Mouse (Mus musculus) C2C12 (cell line): ENCODE measurements around the gene Rybp. TPM values are rescaled to one million over a fixed set of nuclear protein-coding genes. Genes with fewer than 3 reads are reported as not detected.

Experiments used
- H3K27me3 ChIP-seq: one replicate; pipeline ENCODE4 v1.6.1; 2011; ENCODE audit not compliant: control insufficient read depth, insufficient read depth, insufficient read length
- H3K36me3 ChIP-seq: one replicate; pipeline ENCODE4 v1.6.1; 2011; ENCODE audit not compliant: control insufficient read depth, insufficient read depth
- H3K4me3 ChIP-seq: one replicate; pipeline ENCODE4 v1.5.1; 2011; ENCODE audit warnings: mild to moderate bottlenecking, control low read depth; ENCODE audit not compliant: poor library complexity, insufficient read depth, severe bottlenecking
- H3K79me2 ChIP-seq: one replicate; pipeline ENCODE4 v1.6.1; 2011; ENCODE audit not compliant: control insufficient read depth, insufficient read depth
- H3K79me3 ChIP-seq: one replicate; pipeline ENCODE4 v1.6.1; 2011; ENCODE audit warnings: low read depth, control low read depth
- H3ac ChIP-seq: one replicate; pipeline ENCODE3; 2011; ENCODE audit warnings: low read depth; ENCODE audit not compliant: control insufficient read depth, insufficient read length
- CEBPB ChIP-seq: IDR thresholded peaks from one replicate; pipeline ENCODE4 v1.6.1; 2011; ENCODE audit warnings: low read depth, mild to moderate bottlenecking, control low read depth, moderate library complexity
- CTCF ChIP-seq: IDR thresholded peaks from one replicate; pipeline ENCODE4 v1.5.1; 2011; ENCODE audit not compliant: control insufficient read depth, insufficient read depth, insufficient read length
- FOSL1 ChIP-seq: IDR thresholded peaks from one replicate; pipeline ENCODE4 v1.8.0; 2011; ENCODE audit warnings: mild to moderate bottlenecking, low read length; ENCODE audit not compliant: poor library complexity, insufficient read depth, severe bottlenecking
- MAX ChIP-seq: IDR thresholded peaks from one replicate; pipeline ENCODE4 v1.6.1; 2011; ENCODE audit warnings: mild to moderate bottlenecking, control low read depth
- MYOD1 ChIP-seq: IDR thresholded peaks from one replicate; pipeline ENCODE4 v1.6.1; 2011; ENCODE audit warnings: low read depth; ENCODE audit not compliant: control insufficient read depth, insufficient read length
- MYOG ChIP-seq: IDR thresholded peaks from one replicate; pipeline ENCODE4 v1.6.1; 2011; ENCODE audit not compliant: control insufficient read depth, insufficient read length; ENCODE audit errors: extremely low read depth
- USF1 ChIP-seq: IDR thresholded peaks from one replicate; pipeline ENCODE4 v1.6.1; 2011; ENCODE audit warnings: low read depth, mild to moderate bottlenecking, control low read depth, moderate library complexity
- polyA plus RNA-seq: library from polyadenylated mRNA; unstranded; fragments of >200 nt; fragmentation: generic; extraction: Trizol; gene quantifications from one replicate; pipeline ENCODE4 v1.2.1, GENCODE M21; 2012; ENCODE audit warnings: missing spikeins

Rybp gene
- polyA plus RNA-seq, 1 experiment = 7.4 TPM

DNA sequence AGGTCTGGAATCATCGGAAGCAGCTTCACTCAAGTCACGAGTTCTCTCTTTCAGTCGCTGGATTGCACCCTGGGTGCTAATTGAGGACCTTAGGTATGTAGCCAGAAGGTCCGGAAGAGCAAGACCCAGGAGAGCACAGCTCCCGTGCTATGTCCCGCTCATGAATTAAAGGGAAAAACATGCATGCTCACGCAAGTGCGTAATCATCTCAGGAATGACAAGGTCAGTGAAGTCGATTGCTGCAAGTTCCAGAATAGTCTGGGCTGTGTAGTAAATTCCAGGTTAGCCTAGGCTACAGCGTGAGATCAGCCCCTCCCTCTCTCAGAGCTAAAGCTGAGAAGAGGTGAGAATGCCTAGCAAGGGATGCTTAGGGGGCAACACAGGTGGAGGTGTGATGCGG is 100.5 kb downstream of the Rybp start:
- Histone ChIP-seq H3K79me3 (no peaks in the 10 kb centered on the region), H3K4me3 (no peak overlapping the region), H3K79me2 (no peaks in the 10 kb centered on the region), H3K36me3 (no peaks in the 10 kb centered on the region), H3K27me3 (no peaks in the 10 kb centered on the region), H3ac (no peak overlapping the region)
- TF ChIP-seq USF1 (no peak), MAX (no peak), CTCF (no peak), FOSL1 (no peak), CEBPB (no peak)

DNA sequence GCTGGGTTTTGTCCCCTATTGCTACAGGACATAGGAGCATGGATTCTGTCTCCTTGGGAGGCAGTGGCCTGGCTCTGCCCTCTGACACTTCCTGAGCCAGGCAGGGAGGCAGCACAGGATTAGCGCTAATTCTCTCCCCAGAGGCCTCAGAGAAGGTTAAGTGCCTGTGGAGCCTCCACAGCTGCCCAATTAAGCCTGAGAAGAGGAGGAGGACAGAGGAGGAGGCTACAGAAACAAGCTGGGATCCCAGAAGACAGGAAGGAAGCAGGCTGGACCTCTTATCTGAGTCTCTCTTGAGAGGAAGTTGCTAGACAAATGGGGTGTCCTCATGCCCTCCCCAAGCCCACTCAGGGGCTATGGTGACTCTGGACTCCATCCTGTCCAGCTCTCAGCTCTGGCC is 101.8 kb downstream of the Rybp start:
- Histone ChIP-seq H3K27me3 (no peaks in the 10 kb centered on the region), H3K36me3 (no peaks in the 10 kb centered on the region), H3K79me3 (no peaks in the 10 kb centered on the region), H3ac (no peak overlapping the region), H3K4me3 (no peak overlapping the region), H3K79me2 (no peaks in the 10 kb centered on the region)
- TF ChIP-seq CTCF (no peak), FOSL1 (no peak), USF1 (no peak), MYOD1 (no peak), CEBPB (no peak), MYOG (no peak), MAX (no peak)

DNA sequence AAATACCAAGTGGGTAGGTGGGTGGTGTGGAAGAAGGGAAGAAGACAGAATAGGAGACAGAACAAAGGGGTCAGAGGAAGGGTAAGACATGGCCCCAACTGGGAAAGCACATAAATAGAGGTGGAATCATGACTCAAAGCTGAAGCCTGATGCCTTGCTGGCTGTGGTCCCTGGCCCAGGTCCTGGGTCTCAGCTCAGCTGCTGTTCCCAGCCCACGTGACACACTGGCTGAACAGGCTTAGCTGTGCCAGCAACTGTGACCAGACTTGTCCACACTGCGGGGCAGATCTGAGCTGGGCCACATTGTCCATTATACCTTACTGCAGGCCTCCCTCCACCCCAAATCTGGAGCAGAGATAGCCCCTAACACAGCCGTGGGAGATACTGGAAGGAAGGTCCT is 103.9 kb downstream of the Rybp start:
- Histone ChIP-seq H3ac (no peak overlapping the region), H3K36me3 (no peaks in the 10 kb centered on the region), H3K4me3 (no peak overlapping the region), H3K27me3 (no peaks in the 10 kb centered on the region), H3K79me2 (no peaks in the 10 kb centered on the region), H3K79me3 (no peaks in the 10 kb centered on the region)
- TF ChIP-seq USF1 (peak; percentile 92), FOSL1 (no peak)

DNA sequence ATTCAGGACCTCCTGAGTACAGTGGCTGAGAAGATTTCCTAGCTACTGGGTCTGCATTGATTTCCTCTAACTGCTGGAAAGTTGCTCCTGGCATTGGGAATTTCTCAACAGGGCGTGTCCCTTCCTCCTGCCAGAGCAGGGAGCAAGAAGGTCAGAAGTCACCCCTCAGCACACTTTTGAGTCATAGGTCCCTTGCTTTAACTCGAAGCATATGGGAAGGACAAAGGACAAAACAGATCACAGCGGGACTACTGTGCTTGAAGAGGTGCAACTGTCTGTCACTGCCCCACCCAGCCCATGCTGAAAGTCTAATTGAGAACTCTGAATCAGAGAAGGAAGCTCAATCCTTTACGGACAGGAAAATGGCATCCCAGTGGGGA is 106.4 kb downstream of the Rybp start:
- TF ChIP-seq MAX (no peak), CEBPB (no peak), MYOD1 (no peak), MYOG (no peak), CTCF (no peak), FOSL1 (no peak), USF1 (no peak)
- Histone ChIP-seq H3K4me3 (no peak overlapping the region), H3K79me3 (no peaks in the 10 kb centered on the region), H3K79me2 (no peaks in the 10 kb centered on the region), H3ac (no peak overlapping the region), H3K36me3 (no peaks in the 10 kb centered on the region), H3K27me3 (no peaks in the 10 kb centered on the region)

DNA sequence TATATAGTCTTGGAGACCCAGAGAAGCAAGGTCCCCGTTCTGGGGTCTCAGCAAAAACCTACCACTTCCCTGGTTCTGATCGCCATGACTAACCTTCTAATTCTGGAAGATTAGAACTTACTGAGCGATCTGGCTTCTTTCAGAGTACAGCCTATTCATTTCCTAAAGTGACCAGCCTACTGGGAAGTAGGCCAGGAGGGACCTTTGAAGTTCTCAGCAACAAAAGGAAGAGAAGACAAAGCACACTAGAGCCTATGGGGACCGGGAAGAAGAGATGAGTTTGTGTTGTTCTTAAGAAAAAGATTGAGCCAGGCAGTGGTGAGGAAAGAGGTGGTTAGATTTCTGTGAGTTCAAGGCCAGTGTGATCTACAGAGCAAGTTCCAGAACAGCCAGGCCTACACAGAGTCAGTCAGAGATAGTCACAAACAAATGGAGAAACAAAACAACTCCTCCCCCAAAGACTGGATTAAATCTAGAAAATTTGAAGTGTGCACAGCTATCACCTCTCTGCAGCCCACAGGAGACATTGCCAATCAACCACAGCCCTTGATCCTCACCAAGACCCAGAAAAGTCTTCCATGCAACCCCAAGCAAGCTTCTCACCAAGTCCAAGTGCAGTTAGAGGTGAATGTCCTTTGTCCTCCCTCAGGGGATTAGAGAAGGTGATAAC is 106.9 kb downstream of the Rybp start:
- Histone ChIP-seq H3K79me3 (no peaks in the 10 kb centered on the region), H3K4me3 (no peak overlapping the region), H3ac (no peak overlapping the region), H3K27me3 (no peaks in the 10 kb centered on the region), H3K79me2 (no peaks in the 10 kb centered on the region), H3K36me3 (no peaks in the 10 kb centered on the region)
- TF ChIP-seq FOSL1 (no peak), MAX (no peak), CTCF (no peak), MYOD1 (no peak), USF1 (no peak), CEBPB (no peak), MYOG (no peak)

DNA sequence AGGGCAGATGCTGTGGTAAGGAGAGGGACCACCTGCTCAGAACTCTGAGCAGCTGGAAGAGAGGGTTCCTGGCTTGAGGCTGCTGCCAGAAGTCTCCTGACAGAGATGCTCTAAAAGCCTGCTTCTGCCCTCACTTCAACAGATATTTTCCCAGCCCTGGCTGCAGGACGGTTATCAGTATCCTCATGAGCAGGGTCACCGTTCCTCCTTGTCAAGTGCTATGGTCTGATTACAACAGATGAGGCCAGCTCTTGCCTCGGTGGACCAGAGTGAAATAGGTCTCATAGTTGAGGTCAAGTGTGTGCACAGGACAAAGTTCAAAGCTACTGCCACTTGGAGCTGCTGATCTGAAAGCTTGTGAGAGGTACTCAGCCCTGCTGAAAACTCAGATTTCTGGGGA is 108.5 kb downstream of the Rybp start:
- H3K27me3 ChIP-seq = no peaks in the 10 kb centered on the region
- no peaks in the 10 kb centered on the region for H3K79me3 ChIP-seq
- H3ac ChIP-seq = no peak overlapping the region
- no peak overlapping the region for H3K4me3 ChIP-seq
- no peaks in the 10 kb centered on the region for H3K36me3 ChIP-seq
- H3K79me2 ChIP-seq = no peaks in the 10 kb centered on the region
- no peak for TF ChIP-seq MYOG
- no peak for TF ChIP-seq USF1
- no peak for TF ChIP-seq MYOD1
- no peak for TF ChIP-seq CEBPB
- no peak for TF ChIP-seq MAX
- no peak for TF ChIP-seq CTCF
- no peak for TF ChIP-seq FOSL1
